Mouse (Mus musculus) thymus, postnatal 14 days (tissue): ENCODE results near the gene Rpap2.

Experiments
- DNase-seq: peaks from one replicate; pipeline ENCODE4 v3.0.0; 2021

Gene Rpap2

DNA sequence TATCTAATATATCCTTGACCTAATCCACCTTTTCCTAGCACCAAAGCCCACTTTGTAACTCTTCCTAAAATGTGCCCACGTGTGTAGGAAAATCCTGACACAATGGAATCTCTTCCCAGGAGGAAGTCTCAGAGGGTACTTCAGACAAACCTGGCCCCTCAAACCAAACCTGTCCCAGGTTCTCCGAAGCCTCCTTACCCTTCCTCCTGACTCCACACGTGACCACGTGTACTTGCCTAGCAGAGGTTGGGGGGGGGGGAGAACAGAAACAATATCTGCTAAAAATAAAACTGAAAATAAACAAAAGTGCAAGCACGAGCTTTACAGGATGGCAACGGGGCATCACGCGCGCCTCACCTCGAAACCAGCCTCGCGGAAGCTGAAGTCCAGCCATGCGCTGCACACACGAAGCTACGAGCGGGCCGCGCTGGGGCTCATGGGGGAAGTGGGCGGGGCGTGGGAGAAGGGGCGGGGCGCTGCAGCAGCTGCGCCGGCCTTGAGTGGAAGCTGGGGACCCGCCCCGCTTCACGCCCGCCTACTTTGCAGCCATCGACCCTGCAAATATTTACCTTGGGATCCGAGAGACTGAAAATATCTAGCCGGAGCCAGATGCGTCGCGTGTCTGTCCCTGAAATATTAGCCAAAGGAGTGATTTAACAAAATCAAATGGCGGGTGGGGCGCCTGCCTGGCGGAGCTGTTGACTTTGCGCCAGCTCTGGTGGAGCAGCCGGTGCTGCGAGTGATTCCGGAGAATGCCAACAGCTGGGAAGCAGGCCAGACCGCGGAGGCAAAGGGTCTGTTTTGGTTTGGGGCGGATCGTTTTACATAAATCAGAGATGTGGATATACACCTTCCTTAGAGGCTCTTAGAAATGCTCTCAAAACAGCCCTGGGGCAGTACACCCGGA lies 90.7 kb downstream of the Rpap2 start:
- peak; percentile 90 for DNase-seq

DNA sequence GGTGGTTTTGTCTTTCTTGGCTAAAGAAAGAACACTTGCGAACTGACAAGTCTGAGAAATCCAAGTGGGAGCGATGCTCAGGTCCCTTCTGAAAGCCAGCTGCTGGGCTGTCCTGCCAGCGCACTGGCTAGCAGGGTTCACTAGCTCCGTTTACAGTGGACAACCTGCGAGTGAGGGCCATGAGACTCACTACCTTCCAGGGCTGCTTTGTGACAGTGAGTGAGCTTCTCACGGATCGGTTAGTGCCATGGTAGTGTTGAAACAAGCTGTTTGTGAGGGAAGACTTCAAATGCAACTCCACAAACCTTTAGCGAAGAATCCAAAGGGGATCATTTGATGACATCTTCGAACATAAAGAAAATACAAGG lies 91.3 kb downstream of the Rpap2 start:
- DNase-seq = no peak

DNA sequence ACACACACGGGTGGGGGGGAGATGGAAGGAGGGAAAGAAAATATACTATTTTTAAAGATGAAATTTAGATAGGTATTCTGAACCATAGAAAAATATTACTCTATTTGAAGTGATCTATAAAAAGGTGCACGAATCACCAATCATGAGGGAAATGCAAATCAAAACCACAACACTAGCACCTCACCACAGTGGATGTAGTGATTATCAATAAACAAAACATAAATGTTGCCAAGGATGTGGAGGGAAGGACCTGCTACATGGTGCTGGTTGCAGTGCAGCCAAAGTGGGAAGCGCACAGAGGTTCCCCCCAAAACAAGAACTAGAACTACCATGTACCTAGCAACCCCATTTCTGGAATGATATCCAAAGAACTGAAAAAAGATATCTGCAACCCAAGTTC lies 97.8 kb downstream of the Rpap2 start:
- DNase-seq = no peak

DNA sequence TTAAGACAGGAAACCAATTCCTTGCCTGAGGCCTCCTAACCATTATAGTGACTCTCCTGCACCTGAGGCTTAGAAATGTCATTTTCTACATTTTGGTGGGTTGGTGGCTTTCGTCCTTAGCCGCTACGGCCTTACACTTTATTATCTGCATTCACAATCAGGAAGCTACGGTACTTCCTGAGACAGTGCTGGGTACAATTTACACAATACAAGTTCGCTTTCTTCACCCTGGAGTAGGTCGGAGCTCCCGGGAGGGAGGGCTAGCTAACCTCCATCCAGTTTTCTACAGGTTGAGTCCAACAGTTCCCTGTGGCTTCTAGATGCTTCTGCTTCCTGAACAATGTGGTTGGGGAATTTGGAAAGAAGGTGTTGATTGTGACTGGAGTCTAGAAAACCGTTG lies 101.7 kb downstream of the Rpap2 start:
- no peak for DNase-seq

DNA sequence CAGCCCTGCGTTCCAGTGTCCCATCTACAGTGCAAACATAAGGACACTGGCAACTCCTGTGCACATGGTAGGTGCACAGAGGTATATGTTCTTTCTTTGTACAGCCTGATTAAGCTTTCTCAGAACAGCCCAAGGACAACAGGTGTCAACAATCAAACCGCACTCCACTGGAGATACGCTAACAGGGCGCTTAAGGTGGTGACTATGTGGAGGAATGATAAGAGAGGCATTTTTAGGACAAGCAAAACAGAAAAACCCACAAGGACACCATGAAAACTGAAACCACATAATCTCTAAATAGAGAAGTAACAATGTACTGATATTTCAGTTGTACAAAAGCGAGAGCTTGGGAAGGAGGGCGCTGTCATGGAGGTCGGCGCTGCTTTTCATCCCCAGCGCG lies 103.7 kb downstream of the Rpap2 start:
- peak; percentile 41 for DNase-seq

DNA sequence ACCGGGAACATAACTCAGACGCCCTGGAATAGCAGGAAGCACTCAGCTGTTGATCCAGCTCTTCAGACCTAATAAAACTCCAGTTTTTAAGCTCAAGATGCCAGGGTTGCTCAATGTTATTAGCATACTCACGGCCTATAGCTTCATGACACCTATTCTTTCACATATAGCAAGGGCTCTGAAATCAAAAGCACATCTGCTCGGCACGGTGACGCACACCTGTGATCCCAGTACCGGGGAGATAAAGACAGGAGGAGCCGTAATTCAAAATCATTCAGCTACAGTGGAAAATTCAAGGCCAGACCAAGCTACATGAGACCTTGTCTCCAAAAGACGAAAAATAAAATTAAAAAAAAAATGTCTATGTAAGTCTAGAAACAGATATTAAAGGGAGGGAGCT lies 104.5 kb downstream of the Rpap2 start:
- DNase-seq = peak; percentile 54

DNA sequence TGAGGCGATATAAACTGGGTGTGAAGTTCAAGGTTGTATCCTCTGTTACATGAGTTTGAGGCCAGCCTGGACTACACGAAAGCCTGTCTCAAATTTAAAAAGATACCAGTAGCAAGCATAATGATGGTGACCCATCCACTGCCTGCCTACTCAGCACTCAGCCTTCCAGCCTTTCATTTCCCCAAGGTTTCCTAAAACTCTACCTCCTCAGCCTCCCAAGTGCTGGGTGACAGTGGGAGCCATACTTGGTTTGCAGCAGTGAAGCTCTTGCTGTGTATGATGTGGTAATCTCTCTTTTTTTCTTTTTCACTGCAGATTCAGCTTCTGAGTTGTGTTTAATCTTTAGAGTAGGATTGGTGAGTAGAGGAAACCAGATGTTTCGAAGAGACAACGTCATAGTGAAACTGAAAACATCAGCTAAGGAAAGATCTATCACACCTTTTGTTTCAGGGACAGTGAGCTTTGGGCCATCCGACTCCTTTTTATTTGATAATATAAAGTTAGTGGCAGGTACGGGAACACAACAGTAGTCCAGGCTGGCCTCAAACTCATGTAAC lies 106.1 kb downstream of the Rpap2 start:
- DNase-seq = peak; percentile 52

DNA sequence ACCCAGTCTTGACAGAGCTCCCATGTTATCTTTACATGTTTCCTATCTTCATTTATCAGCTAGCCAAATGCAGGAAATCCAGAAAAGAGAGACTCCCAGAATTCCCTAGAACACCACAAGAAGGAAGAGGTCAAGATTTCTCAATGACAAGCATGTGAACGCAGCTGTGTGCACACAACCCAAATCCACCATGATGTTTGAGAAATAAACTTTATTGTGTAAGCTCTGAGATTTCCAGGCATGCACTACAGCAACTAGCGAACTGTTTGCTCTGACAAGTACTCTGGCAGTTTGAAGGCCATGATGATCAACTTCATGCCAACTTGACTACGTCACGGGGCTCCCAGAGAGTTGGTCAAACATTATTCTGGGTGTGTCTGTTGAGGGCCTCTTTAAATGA lies 108.6 kb downstream of the Rpap2 start:
- DNase-seq = no peak

DNA sequence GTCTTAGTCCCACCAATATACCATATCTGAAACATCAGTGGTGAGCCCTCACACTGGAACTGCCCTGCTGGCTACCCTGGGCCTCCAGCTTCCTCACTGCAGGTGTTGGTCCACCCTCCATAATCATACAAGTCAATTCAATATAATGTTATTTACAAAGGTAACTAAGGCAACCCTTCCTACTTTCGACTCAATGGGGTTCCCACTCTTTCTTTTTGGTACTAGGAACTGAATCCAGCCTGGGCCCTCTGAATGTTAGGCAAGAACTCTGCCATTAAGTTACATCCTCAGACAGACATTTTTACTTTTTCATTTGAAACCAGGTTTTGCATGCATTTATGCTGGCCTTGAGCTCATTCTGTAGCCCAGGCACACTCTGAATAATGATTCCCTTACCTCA lies 109.1 kb downstream of the Rpap2 start:
- DNase-seq = no peak

DNA sequence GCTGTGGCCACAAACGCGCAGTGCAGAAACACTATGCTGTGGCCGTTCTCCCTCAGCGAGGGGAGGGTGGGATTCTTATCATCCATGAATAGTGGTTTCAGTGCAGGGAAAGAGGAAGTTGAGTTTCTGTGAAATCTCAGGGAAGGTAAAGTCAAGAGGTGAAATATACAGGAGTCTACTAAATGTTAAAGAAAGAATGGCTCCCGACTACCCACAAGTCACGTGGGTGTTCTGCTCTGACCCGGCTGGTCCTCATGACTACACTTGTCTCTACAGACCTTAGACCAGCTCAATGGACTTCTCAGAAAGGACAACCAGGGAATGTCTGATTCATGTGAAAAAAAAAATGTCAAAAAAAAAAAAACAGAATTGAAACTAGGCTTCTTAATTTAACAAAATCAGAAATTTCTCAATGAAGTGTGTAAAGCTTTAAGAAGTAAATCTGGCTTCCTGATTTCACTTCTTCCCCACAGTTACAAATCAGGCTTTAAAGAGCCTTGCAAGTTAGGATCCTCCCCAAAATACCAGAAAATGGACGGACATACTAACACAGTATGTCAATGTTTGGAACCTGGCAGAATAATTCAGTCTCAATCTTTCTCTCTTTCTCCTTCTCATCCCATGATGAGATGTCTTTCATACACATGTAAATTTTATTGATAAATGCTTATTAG lies 111.1 kb downstream of the Rpap2 start:
- no peak for DNase-seq
